Mouse (Mus musculus): Measurements from ENCODE around the gene Cyp2e1.
"Not testable (repeated sequence)": the region's sequence is repeated elsewhere in the genome, so short reads cannot be mapped to it uniquely, and the experiment has no call there.

Gene Cyp2e1

DNA sequence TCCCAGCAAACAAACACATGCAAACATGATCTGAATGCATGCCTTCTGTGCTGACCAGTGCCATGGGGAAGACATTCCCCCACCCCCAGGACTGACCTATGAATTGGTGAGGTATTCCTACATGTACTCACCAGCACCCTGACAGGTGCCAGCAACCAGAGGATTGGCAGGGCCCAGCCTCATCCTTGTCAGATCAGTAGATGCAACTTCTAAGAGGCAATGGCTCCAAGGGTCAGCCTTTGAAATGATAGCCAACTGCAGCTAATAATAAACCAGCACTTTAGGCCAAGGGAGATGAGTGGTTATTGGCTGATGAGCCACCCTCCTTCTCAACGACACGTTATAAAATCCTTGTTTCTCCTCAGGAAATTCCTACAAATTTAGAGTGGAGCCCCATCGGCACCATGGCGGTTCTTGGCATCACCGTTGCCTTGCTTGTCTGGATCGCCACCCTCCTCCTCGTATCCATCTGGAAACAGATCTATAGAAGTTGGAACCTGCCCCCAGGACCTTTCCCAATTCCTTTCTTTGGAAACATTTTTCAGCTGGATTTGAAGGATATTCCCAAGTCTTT is at the start of gene Cyp2e1:
Cyp2e1 (plus strand) TSS at position 293 of the 574 bp plus-strand sequence.
- no peak for DNase-seq (ENCODE audit: low spot score in 2 of 2)

- no peak for DNase-seq (ENCODE audit: low spot score in 2 of 2)
Measured at GRCm38 (mm10) chr7:140717155-140718055, 46.1 kb upstream of the Cyp2e1 start.

DNA sequence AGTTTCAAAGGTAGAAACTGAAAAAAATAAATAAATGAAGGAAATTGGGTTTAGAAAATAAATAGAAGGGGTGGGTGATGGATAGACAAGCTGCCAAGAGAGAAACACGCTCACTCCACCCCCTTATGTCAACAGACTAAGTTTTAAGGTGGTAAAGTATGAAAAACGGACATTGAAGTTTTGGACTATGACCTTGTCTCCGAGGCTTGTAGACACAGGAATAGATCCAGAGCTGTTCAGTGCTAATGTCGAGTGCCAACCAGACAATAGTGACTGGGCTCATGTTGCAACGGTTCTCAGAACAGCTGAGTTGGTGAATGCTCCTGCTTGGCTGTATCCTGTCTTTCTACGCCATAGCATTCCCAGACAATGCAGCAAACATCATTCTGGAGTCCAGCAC is 42.4 kb upstream of the Cyp2e1 start:
- DNase-seq (ENCODE audit: low spot score in 2 of 2) = no peak

DNA sequence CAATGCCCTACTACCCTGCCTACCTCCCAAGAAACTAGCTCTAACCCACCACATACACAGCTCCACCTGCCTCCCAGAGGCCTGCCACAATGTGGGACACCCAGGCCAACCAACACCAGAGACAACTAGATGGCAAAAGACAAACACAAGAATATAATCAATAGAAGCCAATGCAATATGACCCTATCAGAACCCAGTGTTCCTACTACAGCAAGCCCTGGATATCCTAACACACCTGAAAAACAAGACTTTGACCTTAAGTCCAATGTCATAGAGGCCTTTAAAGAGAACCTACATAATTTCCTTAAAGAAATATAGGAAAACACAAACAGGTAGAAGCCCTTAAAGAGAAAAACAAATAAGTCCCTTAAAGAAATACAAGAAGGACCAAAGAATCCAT is 38.0 kb upstream of the Cyp2e1 start:
- DNase-seq (ENCODE audit: low spot score in 2 of 2) = no peak

- no peak for DNase-seq (ENCODE audit: low spot score in 2 of 2)
Measured at GRCm38 (mm10) chr7:140733162-140733561, 30.4 kb upstream of the Cyp2e1 start.

GRCm38 (mm10) chr7:140747402-140747801 is 16.1 kb upstream of the Cyp2e1 start:
- DNase-seq (ENCODE audit: low spot score in 2 of 2) = no peak

GRCm38 (mm10) chr7:140748116-140748826 is 15.3 kb upstream of the Cyp2e1 start:
- DNase-seq (ENCODE audit: low spot score in 2 of 2) = no peak

GRCm38 (mm10) chr7:140748827-140749160 is 14.7 kb upstream of the Cyp2e1 start:
- no peak for DNase-seq (ENCODE audit: low spot score in 2 of 2)

DNA sequence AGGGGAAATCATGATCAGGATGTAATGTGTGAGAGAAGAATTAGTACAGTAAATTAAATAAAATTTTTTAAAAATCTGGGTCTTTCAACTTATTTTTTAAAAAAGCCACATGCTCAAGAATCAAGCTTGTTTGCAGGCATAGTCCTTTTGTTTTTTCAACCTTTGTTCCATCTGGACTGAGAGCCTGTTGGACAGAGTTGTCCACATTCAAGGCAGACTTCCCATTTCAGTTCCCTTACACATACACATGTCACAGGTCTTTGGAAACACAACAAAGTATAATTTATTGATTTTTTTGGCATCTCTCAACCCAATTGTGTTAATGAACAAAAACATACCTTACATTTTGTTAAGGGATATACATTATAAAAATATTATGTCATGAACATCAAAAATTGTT is 9.0 kb upstream of the Cyp2e1 start:
- DNase-seq (ENCODE audit: low spot score in 2 of 2) = no peak

- no peak for DNase-seq (ENCODE audit: low spot score in 2 of 2)
Measured at GRCm38 (mm10) chr7:140756151-140756854, 7.2 kb upstream of the Cyp2e1 start.

GRCm38 (mm10) chr7:140760647-140761046 is 2.9 kb upstream of the Cyp2e1 start:
- DNase-seq (ENCODE audit: low spot score in 2 of 2) = no peak

GRCm38 (mm10) chr7:140765391-140765790 is 1.9 kb downstream of the Cyp2e1 start:
- DNase-seq (ENCODE audit: low spot score in 2 of 2) = not testable (repeated sequence)

- DNase-seq (ENCODE audit: low spot score in 2 of 2) = no peak
Measured at GRCm38 (mm10) chr7:140765888-140766739, 2.6 kb downstream of the Cyp2e1 start.

GRCm38 (mm10) chr7:140780548-140780947 is 17.0 kb downstream of the Cyp2e1 start:
- no peak for DNase-seq (ENCODE audit: low spot score in 2 of 2)

DNA sequence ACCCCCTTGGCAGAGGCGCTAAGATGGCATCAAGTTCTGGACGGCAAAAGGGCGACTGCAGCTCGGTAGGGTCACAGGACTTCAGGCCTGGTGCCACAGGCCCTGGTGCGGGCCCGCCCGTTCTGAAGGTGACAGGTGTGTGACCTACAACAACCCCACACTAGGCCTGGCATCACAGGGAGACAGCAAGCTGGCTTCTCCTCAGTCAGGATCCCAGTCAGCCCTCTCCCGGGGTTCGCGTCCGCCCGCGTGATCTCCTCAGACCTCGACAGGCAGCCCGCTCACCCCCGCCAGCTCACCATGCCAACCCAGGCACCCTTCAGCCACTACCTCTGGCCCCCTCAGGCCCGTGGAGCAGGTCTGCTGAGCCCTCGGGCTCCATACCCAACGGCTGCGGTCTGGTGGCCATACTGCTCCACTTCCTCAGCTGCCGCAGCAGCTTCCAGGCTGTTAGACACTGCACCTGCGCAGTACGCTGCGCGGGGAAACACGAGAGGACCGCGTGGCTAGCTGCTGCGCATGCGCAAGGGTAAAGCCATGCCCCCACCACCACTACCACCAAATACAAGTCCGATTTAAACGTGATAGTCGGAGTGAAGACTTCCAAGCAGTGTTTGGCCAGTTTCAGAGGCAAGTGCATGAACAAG is 24.0 kb downstream of the Cyp2e1 start, which contains the start of gene Syce1:
Syce1 (minus strand) TSS at position 447 of the 647 bp plus-strand sequence.
- DNase-seq (ENCODE audit: low spot score in 2 of 2) = no peak

GRCm38 (mm10) chr7:140788053-140788435 is 24.5 kb downstream of the Cyp2e1 start:
- no peak for DNase-seq (ENCODE audit: low spot score in 2 of 2)

DNA sequence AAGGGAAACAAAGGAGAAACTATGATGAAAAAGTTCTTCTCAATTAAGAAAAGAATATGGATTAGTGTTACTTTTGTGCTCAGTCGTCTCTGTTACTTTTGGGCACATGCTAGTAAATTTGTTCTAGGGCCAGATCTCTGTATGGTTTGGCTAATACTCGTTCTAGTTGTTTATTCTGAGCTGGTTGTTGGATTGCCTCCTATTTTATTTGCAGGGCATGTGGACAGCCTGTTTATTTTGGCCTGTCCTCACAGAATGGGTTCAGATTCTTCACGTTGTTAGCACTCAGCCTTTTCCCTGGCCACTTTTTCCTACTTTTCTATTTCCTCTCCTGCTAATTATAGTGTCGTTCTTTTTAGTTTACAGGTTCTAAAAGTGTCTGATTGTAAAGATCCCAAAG is 30.0 kb downstream of the Cyp2e1 start:
- DNase-seq (ENCODE audit: low spot score in 2 of 2) = no peak

GRCm38 (mm10) chr7:140797619-140798018 is 34.1 kb downstream of the Cyp2e1 start:
- DNase-seq (ENCODE audit: low spot score in 2 of 2) = no peak

GRCm38 (mm10) chr7:140798212-140798611 is 34.7 kb downstream of the Cyp2e1 start:
- no peak for DNase-seq (ENCODE audit: low spot score in 2 of 2)

GRCm38 (mm10) chr7:140802629-140803028 is 39.1 kb downstream of the Cyp2e1 start:
- DNase-seq (ENCODE audit: low spot score in 2 of 2) = no peak
